Mouse (Mus musculus) retina, embryonic 14.5 days (tissue): ENCODE measurements at regions not wholly inside any gene's neighbourhood (a gene's known extent, or its start where the extent isn't known, plus 50 kb on each side); places are given as distances from the start of the nearest gene placed in this dataset.

Experiments used
- DNase-seq: peaks from one replicate; pipeline ENCODE4 v3.0.0-alpha.2; 2015; ENCODE audit warnings: low spot score

DNA sequence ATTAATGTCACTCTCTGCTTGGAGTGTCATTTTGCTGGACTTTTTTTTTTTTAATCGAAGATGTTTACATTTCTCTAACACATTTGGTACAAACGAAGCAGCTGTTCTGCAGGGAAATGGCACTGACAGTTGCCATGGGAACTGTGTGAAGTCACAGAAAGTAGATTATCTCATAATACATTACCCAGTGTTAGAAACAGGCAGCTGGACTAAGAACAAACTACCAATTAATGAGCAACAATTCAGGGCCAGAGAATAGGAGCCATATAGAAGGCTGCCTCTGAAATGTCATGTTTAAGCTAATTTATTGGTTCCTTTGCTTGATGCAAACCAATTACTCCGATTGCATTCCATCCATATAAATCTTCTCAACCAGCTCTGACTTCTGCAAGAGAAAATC is 159.3 kb upstream of the Large1 start:
- peak; percentile 38 for DNase-seq
